Mouse (Mus musculus): ENCODE measurements around the gene Ifna11.

GRCm38 (mm10) chr4:88822995-88823394 lies 3.2 kb downstream of the Ifna11 start:
- TF ChIP-seq CTCF (IDR thresholded peaks at IDR 0.05; ENCODE audit: low read depth, low read length) (no peak), POLR2A (IDR thresholded peaks at IDR 0.05; ENCODE audit: insufficient read depth, low read length) (no peak), EP300 (IDR thresholded peaks at IDR 0.05; ENCODE audit: insufficient read depth, low read depth, low read length) (no peak)

Measured in ES-Bruce4 (cell line).